Mouse (Mus musculus) heart, embryonic 14.5 days (tissue): ENCODE data around the gene Shbg. TPM values are rescaled to one million over a fixed set of nuclear protein-coding genes. Genes with fewer than 3 reads are reported as not detected.
A peak's percentile ranks its signal among the peaks of the same experiment; 100 is the strongest.
"Not testable (repeated sequence)": the region's sequence is repeated elsewhere in the genome, so short reads cannot be mapped to it uniquely, and the experiment has no call there.

Experiments used
- ATAC-seq: fragments of 200-750 bp; cut with Nextera tagmentation; 2 replicates; pipeline ENCODE4 v1.8.0; 2017; ENCODE audit warnings: low read depth, moderate TSS enrichment; ENCODE audit not compliant: insufficient number of reproducible peaks, insufficient read depth, low FRiP score
- H3K27ac ChIP-seq, 2 experiments: fragments of 200-500 bp in 1 of 2; fragments of 300-500 bp in 1 of 2; sonication (generic) in 1 of 2; replicated peaks in 1 of 2; 2 replicates each; pipeline ENCODE4 v1.5.1; 2012 to 2014; ENCODE audit warnings: low read depth in 2 of 2, low read length in 2 of 2, control low read depth in 1 of 2, mild to moderate bottlenecking in 1 of 2, mixed read lengths in 1 of 2; ENCODE audit not compliant: control insufficient read depth in 1 of 2, insufficient read depth in 1 of 2
- H3K27me3 ChIP-seq: fragments of 300-500 bp; sonication (generic); 2 replicates; pipeline ENCODE4 v1.6.1; 2014; ENCODE audit warnings: mild to moderate bottlenecking, low read length, control low read depth; ENCODE audit not compliant: control insufficient read depth, insufficient read depth
- H3K36me3 ChIP-seq: fragments of 300-500 bp; sonication (generic); 2 replicates; pipeline ENCODE4 v1.6.1; 2014; ENCODE audit warnings: mild to moderate bottlenecking, control low read depth, low read length, mixed read lengths; ENCODE audit not compliant: control insufficient read depth, insufficient read depth
- H3K4me1 ChIP-seq, 2 experiments: fragments of 200-500 bp in 1 of 2; fragments of 300-500 bp in 1 of 2; sonication (generic) in 1 of 2; 2 replicates each; pipeline ENCODE4 v1.6.1; 2012 to 2014; ENCODE audit warnings: low read length in 2 of 2, control low read depth in 1 of 2, mixed read lengths in 1 of 2; ENCODE audit not compliant: control insufficient read depth in 2 of 2, insufficient read depth in 2 of 2
- H3K4me2 ChIP-seq: fragments of 300-500 bp; sonication (generic); 2 replicates; pipeline ENCODE4 v1.6.1; 2014; ENCODE audit warnings: mild to moderate bottlenecking, low read length
- H3K4me3 ChIP-seq, 2 experiments: fragments of 200-500 bp in 1 of 2; fragments of 300-500 bp in 1 of 2; sonication (generic) in 1 of 2; 2 replicates each; pipeline ENCODE4 v1.5.1; 2012 to 2014; ENCODE audit warnings: low read length in 2 of 2, mild to moderate bottlenecking in 2 of 2, control low read depth in 1 of 2, low read depth in 1 of 2, moderate library complexity in 1 of 2; ENCODE audit not compliant: control insufficient read depth in 1 of 2, insufficient read depth in 1 of 2
- H3K9ac ChIP-seq: fragments of 300-500 bp; sonication (generic); 2 replicates; pipeline ENCODE4 v1.6.1; 2014; ENCODE audit warnings: mild to moderate bottlenecking, low read length
- H3K9me3 ChIP-seq: fragments of 300-500 bp; sonication (generic); 2 replicates; pipeline ENCODE4 v1.6.1; 2016; ENCODE audit warnings: low read length, control low read depth; ENCODE audit not compliant: control insufficient read depth
- WGBS: fragments of 180-500 bp; shearing (Covaris S2); extraction: QIAGEN DNeasy Blood & Tissue Kit; methylation state at CpG from one replicate; pipeline ENCODE4 v1.1.7; 2014; 5-methylcytosine and 5-hydroxymethylcytosine counted together
- polyA plus RNA-seq: library from polyadenylated mRNA; unstranded; fragments of >200 nt; fragmentation: Nextera tagmentation; extraction: Ambion mirVana; gene quantifications from 2 replicates; pipeline ENCODE4 v1.2.1, GENCODE M21; 2014

The Shbg gene
- polyA plus RNA-seq, 1 experiment from 2014 or later = not detected

DNA sequence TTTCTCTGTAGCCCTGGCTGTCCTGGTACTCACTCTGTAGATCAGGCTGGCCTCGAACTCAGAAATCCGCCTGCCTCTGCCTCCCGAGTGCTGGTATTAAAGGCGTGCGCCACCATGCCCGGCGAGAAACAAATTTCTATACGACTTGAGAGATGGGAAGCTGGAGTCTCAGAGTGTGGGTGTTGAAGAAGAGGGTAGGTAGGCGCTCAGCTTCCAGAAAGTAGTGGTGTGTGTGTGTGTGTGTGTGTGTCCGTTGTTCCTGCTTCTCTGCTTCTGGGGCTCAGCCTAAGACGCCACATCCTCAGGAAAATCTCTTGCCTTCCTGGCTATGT is 3.5 kb downstream of the Shbg start:
- H3K9ac ChIP-seq = 0 out of 2 replicates have a peak overlapping the region, but pooled peaks have one; percentile 30
- H3K27ac ChIP-seq, H3K36me3 ChIP-seq, ATAC-seq, H3K4me3 ChIP-seq, H3K4me1 ChIP-seq, H3K27me3 ChIP-seq, H3K9me3 ChIP-seq: not testable (repeated sequence)
- H3K4me2 ChIP-seq = peak overlapping the region; percentile 54
- WGBS = 48% methylated on average over 11 of the region's 11 CpGs

- peak overlapping the region in 1 of 2 experiments; percentile 4; a peak in 1 of 4 replicates for H3K4me3 ChIP-seq
- no peaks in the 10 kb centered on the region for H3K36me3 ChIP-seq
- H3K27ac ChIP-seq = 0 out of 4 replicates have a peak overlapping the region, but pooled peaks of 1 of the 2 experiments have one; percentile 12
- no peak for ATAC-seq
- WGBS = 11% methylated on average over 19 of the region's 19 CpGs
- peak overlapping the region; percentile 68 for H3K9ac ChIP-seq
- H3K4me2 ChIP-seq = peak overlapping the region; percentile 54
- H3K4me1 ChIP-seq = peaks cover 4 to 7% of the 10 kb centered on the region in 2 experiments; a peak in 3 of 4 replicates
- no peaks in the 10 kb centered on the region for H3K27me3 ChIP-seq
- no peaks in the 10 kb centered on the region for H3K9me3 ChIP-seq
Measured at GRCm38 (mm10) chr11:69613553-69614256, 4.0 kb downstream of the Shbg start.

GRCm38 (mm10) chr11:69610899-69611298 is 6.8 kb downstream of the Shbg start:
- H3K27me3 ChIP-seq = no peaks in the 10 kb centered on the region
- ATAC-seq = no peak
- H3K9ac ChIP-seq = no peak overlapping the region
- no peak overlapping the region for H3K4me3 ChIP-seq
- H3K36me3 ChIP-seq = no peaks in the 10 kb centered on the region
- 35% methylated on average over 4 of the region's 4 CpGs for WGBS
- no peak overlapping the region for H3K4me2 ChIP-seq
- H3K4me1 ChIP-seq = peaks cover 8 to 11% of the 10 kb centered on the region in 2 experiments; a peak in 3 of 4 replicates
- H3K27ac ChIP-seq = no peak overlapping the region
- no peaks in the 10 kb centered on the region for H3K9me3 ChIP-seq

GRCm38 (mm10) chr11:69609416-69609815 is 8.3 kb downstream of the Shbg start:
- Histone ChIP-seq H3K27ac (no peak overlapping the region), H3K4me2 (no peak overlapping the region), H3K36me3 (no peaks in the 10 kb centered on the region), H3K9me3 (no peaks in the 10 kb centered on the region), H3K4me3 (no peak overlapping the region), H3K27me3 (no peaks in the 10 kb centered on the region), H3K9ac (no peak overlapping the region), H3K4me1 (peaks cover 10 to 12% of the 10 kb centered on the region in 2 experiments)
- no peak for ATAC-seq
- 55% methylated on average over 7 of the region's 7 CpGs for WGBS

DNA sequence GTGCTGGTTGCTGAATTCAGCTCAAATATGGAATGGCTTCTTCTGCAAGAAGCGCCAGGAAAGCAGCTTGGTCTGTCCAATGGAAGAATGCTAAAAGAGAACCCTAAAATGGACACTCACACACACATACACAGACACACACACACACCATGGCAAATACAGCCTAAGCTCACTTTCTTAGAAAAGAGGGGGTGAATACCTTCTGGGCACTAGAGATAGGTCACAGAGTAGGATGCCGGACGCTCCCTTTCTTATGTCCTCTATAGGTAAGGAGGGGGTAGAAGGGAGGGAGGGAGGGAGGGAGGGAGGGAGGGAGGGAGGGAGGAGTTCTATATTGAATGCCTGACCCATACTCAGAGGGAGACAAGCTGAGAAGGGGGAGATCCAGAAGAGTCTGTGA is 9.2 kb downstream of the Shbg start:
- Histone ChIP-seq H3K36me3 (no peaks in the 10 kb centered on the region), H3K27me3 (no peaks in the 10 kb centered on the region), H3K4me3 (no peak overlapping the region), H3K4me1 (peaks cover 13 to 15% of the 10 kb centered on the region in 2 experiments), H3K4me2 (no peak overlapping the region), H3K27ac (no peak overlapping the region), H3K9ac (no peak overlapping the region), H3K9me3 (no peaks in the 10 kb centered on the region)
- ATAC-seq = no peak
- 87% methylated on average over 3 of the region's 3 CpGs for WGBS

- WGBS = 75% methylated on average over 2 of the region's 2 CpGs
Measured at GRCm38 (mm10) chr11:69606832-69607231, 10.9 kb downstream of the Shbg start.

DNA sequence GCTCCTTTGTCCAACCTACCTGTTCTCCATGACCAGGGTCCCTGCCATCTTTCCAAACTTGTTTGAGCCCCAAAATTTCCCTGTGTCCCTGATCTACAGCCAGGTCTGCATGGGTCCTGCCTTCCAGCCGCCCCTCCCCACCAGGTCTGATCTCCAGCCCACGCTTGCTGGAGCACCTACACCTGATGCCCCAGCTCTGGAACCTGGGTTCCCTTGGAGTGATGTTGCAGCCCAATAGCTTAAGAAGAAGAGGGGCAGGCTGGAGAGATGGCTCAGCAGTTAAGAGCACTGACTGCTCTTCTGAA is 11.3 kb downstream of the Shbg start:
- H3K4me3 ChIP-seq = peak overlapping the region; percentile 38 to 58
- peak overlapping the region; percentile 88 for H3K4me2 ChIP-seq
- no peaks in the 10 kb centered on the region for H3K36me3 ChIP-seq
- no peaks in the 10 kb centered on the region for H3K27me3 ChIP-seq
- 0 out of 4 replicates have a peak overlapping the region, but pooled peaks of 1 of the 2 experiments have one; percentile 6 for H3K27ac ChIP-seq
- H3K9ac ChIP-seq = peak overlapping the region; percentile 83
- H3K9me3 ChIP-seq = no peaks in the 10 kb centered on the region
- WGBS = 62% methylated on average over 2 of the region's 2 CpGs
- peaks cover 21 to 28% of the 10 kb centered on the region in 2 experiments for H3K4me1 ChIP-seq
- ATAC-seq = no peak

More at GRCm38 (mm10) chr11:69606832-69607231, 10.9 kb downstream of the Shbg start:
- no peak overlapping the region for H3K9ac ChIP-seq
- H3K4me2 ChIP-seq = no peak overlapping the region
- no peaks in the 10 kb centered on the region for H3K9me3 ChIP-seq
- no peaks in the 10 kb centered on the region for H3K36me3 ChIP-seq
- peaks cover 18 to 25% of the 10 kb centered on the region in 2 experiments for H3K4me1 ChIP-seq
- ATAC-seq = no peak
- no peak overlapping the region for H3K4me3 ChIP-seq
- no peak overlapping the region for H3K27ac ChIP-seq
- no peaks in the 10 kb centered on the region for H3K27me3 ChIP-seq
